ENCODE assay signal across 1 mouse cellular context in genomic region chr14:55724411-55724871, GRCm38 (mm10).
TF ChIP-seq lines count a peak whose summit lies in the region.

No protein-coding gene starts in this region.

TF ChIP-seq in CH12.LX, 34 proteins besides CTCF, POLR2A, EP300 and RAD21 (continued from another document):
- TF ChIP-seq MYC (IDR thresholded peaks at IDR 0.05; ENCODE audit: low read depth, low read length): peak; percentile 82
- peak; percentile 74; the same call in 1 of the 2 replicates for TF ChIP-seq JUND (conservative IDR thresholded peaks at IDR 0.05; ENCODE audit: low read depth, low read length)
- TF ChIP-seq USF2 (conservative IDR thresholded peaks at IDR 0.05; ENCODE audit: low read depth, low read length): no peak
- no peak for TF ChIP-seq USF1 (IDR thresholded peaks at IDR 0.05; ENCODE audit: low read depth, low read length)
- no peak for TF ChIP-seq UBTF (IDR thresholded peaks at IDR 0.05; ENCODE audit: low read depth, low read length)
- TF ChIP-seq E2F4 (IDR thresholded peaks at IDR 0.05; ENCODE audit: insufficient replicate concordance, low read depth, low read length): no peak
- TF ChIP-seq MXI1 (IDR thresholded peaks at IDR 0.05; ENCODE audit: low read depth, low read length): peak; percentile 92
- TF ChIP-seq SIN3A (IDR thresholded peaks at IDR 0.05; ENCODE audit: low read length): peak; percentile 94
- peak; percentile 99 for TF ChIP-seq MAZ (IDR thresholded peaks at IDR 0.05; ENCODE audit: low read depth, low read length)
- TF ChIP-seq BHLHE40 (IDR thresholded peaks at IDR 0.05; ENCODE audit: low read depth, low read length): peak; percentile 98
- TF ChIP-seq RCOR1 (conservative IDR thresholded peaks at IDR 0.05; ENCODE audit: low read depth, low read length): 0 out of 2 replicates have a peak, but pooled peaks have one; percentile 72
- TF ChIP-seq GABPA (IDR thresholded peaks at IDR 0.05; ENCODE audit: insufficient replicate concordance, low read depth, low read length): no peak
